In genomic region chr11:106007821-106008220, GRCm38 (mm10) we compare ENCODE assay signal across 8 mouse cellular contexts. TPM values are rescaled to one million over a fixed set of nuclear protein-coding genes. Genes with fewer than 3 reads are reported as not detected.
DNase-seq lines count a peak whose midpoint lies in the region; ATAC-seq and TF ChIP-seq lines count a peak whose summit lies in the region.

Gene Kcnh6 (plus strand): TSS chr11:106008124.

- no peaks in the 10 kb centered on the region for H3K9me3 ChIP-seq in hindbrain, embryonic 16.5 days (ENCODE audit: control insufficient read depth, low read length)
- H3K9me3 ChIP-seq in liver, embryonic 12.5 days (replicated peaks) = no peaks in the 10 kb centered on the region

- H3K36me3 ChIP-seq in hindbrain, embryonic 16.5 days (ENCODE audit: control insufficient read depth, insufficient read depth, low read length) = no peaks in the 10 kb centered on the region
- H3K36me3 ChIP-seq in liver, embryonic 12.5 days = no peaks in the 10 kb centered on the region
- no peaks in the 10 kb centered on the region for H3K36me3 ChIP-seq in myocyte (ENCODE audit: control insufficient read depth, insufficient read depth)
- H3K36me3 ChIP-seq in thymus, adult 2 months (ENCODE audit: control insufficient read depth, insufficient read depth, low read length) = no peaks in the 10 kb centered on the region

- TF ChIP-seq CTCF in thymus, adult 2 months (IDR thresholded peaks at IDR 0.05; ENCODE audit: borderline replicate concordance, control insufficient read depth, extremely low read depth, insufficient read depth, low read length, poor library complexity) = no peak

- no peak within 1 kb of the TSS for H3ac ChIP-seq in myocyte (ENCODE audit: control insufficient read depth, insufficient read length)

- peak; percentile 71 for DNase-seq in 3T3-L1 (ENCODE audit: low read depth, low spot score)
- peak; percentile 86 for DNase-seq in adrenal gland, postnatal 10 days
- DNase-seq in forelimb bud, embryonic 11.5 days (ENCODE audit: low read depth, low spot score) = peak; percentile 79
- peak; percentile 76 for DNase-seq in thymus, adult 2 months
- no peak for DNase-seq in cerebellum, adult 11-12 months

- no peaks in the 10 kb centered on the region for H3K27me3 ChIP-seq in hindbrain, embryonic 16.5 days (replicated peaks; ENCODE audit: control insufficient read depth, insufficient read depth, low read length)
- H3K27me3 ChIP-seq in liver, embryonic 12.5 days (replicated peaks) = peaks cover 73% of the 10 kb centered on the region
- peaks cover 52% of the 10 kb centered on the region for H3K27me3 ChIP-seq in myocyte (ENCODE audit: control insufficient read depth, insufficient read depth, insufficient read length)
- no peaks in the 10 kb centered on the region for H3K27me3 ChIP-seq in thymus, adult 2 months (ENCODE audit: control insufficient read depth, insufficient read depth, low read length)

- H3K27ac ChIP-seq in hindbrain, embryonic 16.5 days (ENCODE audit: low read depth, low read length) = no peak within 1 kb of the TSS
- H3K27ac ChIP-seq in liver, embryonic 12.5 days = no peak within 1 kb of the TSS
- H3K27ac ChIP-seq in thymus, adult 2 months (ENCODE audit: control insufficient read depth, insufficient read depth, low read length) = no peak within 1 kb of the TSS

- H3K4me1 ChIP-seq in hindbrain, embryonic 16.5 days (ENCODE audit: control insufficient read depth, insufficient read depth, low read depth, low read length) = peaks cover 3% of the 10 kb centered on the region
- peaks cover 11% of the 10 kb centered on the region for H3K4me1 ChIP-seq in liver, embryonic 12.5 days
- 0 out of 2 replicates have a peak, but pooled peaks cover 3% of the 10 kb centered on the region for H3K4me1 ChIP-seq in thymus, adult 2 months (replicated peaks; ENCODE audit: control insufficient read depth, insufficient read depth, low read length)

- peak within 1 kb of the TSS; percentile 53 for H3K9ac ChIP-seq in hindbrain, embryonic 16.5 days (ENCODE audit: low read depth, low read length)
- no peak within 1 kb of the TSS for H3K9ac ChIP-seq in liver, embryonic 12.5 days

- peak within 1 kb of the TSS; percentile 68 for H3K4me2 ChIP-seq in hindbrain, embryonic 16.5 days (ENCODE audit: low read length)
- H3K4me2 ChIP-seq in liver, embryonic 12.5 days = peak within 1 kb of the TSS; percentile 60
- peak within 1 kb of the TSS; percentile 62 for H3K4me2 ChIP-seq in myocyte (ENCODE audit: low read depth)

- 3% methylated on average over 21 of the region's 25 CpGs for WGBS in hindbrain, embryonic 16.5 days
- 4% methylated on average over 25 of the region's 25 CpGs for WGBS in liver, embryonic 12.5 days (ENCODE audit: insufficient replicate concordance)
- 1% methylated on average over 25 of the region's 25 CpGs for WGBS in thymus, adult 2 months

- TF ChIP-seq POLR2A in myocyte (IDR thresholded peaks at IDR 0.05; ENCODE audit: insufficient read length, low read depth) = no peak
- TF ChIP-seq POLR2A in thymus, adult 2 months (IDR thresholded peaks at IDR 0.05; ENCODE audit: control insufficient read depth, extremely low read depth, insufficient read depth, low read length, poor library complexity) = no peak

- no peak for ATAC-seq in hindbrain, embryonic 16.5 days
- ATAC-seq in liver, embryonic 12.5 days = peak; percentile 38; the same call in 1 of the 2 replicates

- no peaks in the 10 kb centered on the region for H3K79me2 ChIP-seq in myocyte (ENCODE audit: control insufficient read depth, insufficient read depth)

- H3K4me3 ChIP-seq in hindbrain, embryonic 16.5 days (ENCODE audit: low read length) = peak within 1 kb of the TSS; percentile 32
- 0 out of 2 replicates have a peak within 1 kb of the TSS, but pooled peaks have one; percentile 20 for H3K4me3 ChIP-seq in liver, embryonic 12.5 days
- no peak within 1 kb of the TSS for H3K4me3 ChIP-seq in myocyte
- no peak within 1 kb of the TSS for H3K4me3 ChIP-seq in thymus, adult 2 months (ENCODE audit: control insufficient read depth, insufficient read depth, low read length)

TF ChIP-seq in myocyte, 11 proteins besides CTCF, POLR2A, EP300 and RAD21:
- TF ChIP-seq REST (IDR thresholded peaks at IDR 0.05; ENCODE audit: insufficient read depth, insufficient read length) = peak; percentile 96
- no peak for TF ChIP-seq USF1 (IDR thresholded peaks at IDR 0.05; ENCODE audit: low read depth)
- peak in 1 of 3 experiments; percentile 5 for TF ChIP-seq MYOG (IDR thresholded peaks at IDR 0.05; ENCODE audit: control insufficient read depth in 1 of 3, insufficient read depth in 1 of 3, insufficient read length in 2 of 3, low read depth in 2 of 3)
- TF ChIP-seq MAX (IDR thresholded peaks at IDR 0.05; ENCODE audit: low read depth) = peak; percentile 14
TF ChIP-seq in myocyte: peak in this region for 3.

RNA-seq across cellular contexts. Expression of gene Kcnh6, which starts in this region (rescaled TPM):
- under 1 TPM; 0.24 to 0.61 TPM for total RNA-seq in adrenal gland, postnatal 10 days (2021)
- polyA plus RNA-seq in hindbrain, embryonic 16.5 days (2015; fragmentation: Nextera tagmentation; extraction: Ambion mirVana) = 2.7 and 3.1 TPM in 2 replicates
- 0.06 and 0.08 TPM in 2 replicates for polyA plus RNA-seq in liver, embryonic 12.5 days (2016; fragmentation: Nextera tagmentation; extraction: Ambion mirVana)
- not detected for polyA plus RNA-seq in myocyte (2012; fragmentation: generic; extraction: Trizol)
- 3.9 and 4.3 TPM in 2 replicates for polyA plus RNA-seq in thymus, adult 2 months (2012; rRNA removed)

Comparison
In these comparisons a context has a peak if more than half of its experiments do, and no peak if none do; other contexts are left out.
1. Peak in DNase-seq in adrenal gland, postnatal 10 days; RNA of the gene not detected or under 1 TPM.
2. Peak in ATAC-seq, H3K4me3 ChIP-seq and H3K4me2 ChIP-seq in liver, embryonic 12.5 days; RNA of the gene not detected or under 1 TPM.